Mouse (Mus musculus) brown adipose tissue, adult 24 weeks (tissue): ENCODE measurements around the gene Tssk6. TPM values are rescaled to one million over a fixed set of nuclear protein-coding genes. Genes with fewer than 3 reads are reported as not detected.

Experiments
- H3K27ac ChIP-seq: fragments of 200-500 bp; replicated peaks from 2 replicates; pipeline ENCODE4 v1.5.1; 2012; ENCODE audit warnings: low read depth, mild to moderate bottlenecking, low read length
- H3K4me1 ChIP-seq: fragments of 200-500 bp; 2 replicates; pipeline ENCODE4 v1.6.1; 2012; ENCODE audit warnings: low read length, mixed read lengths; ENCODE audit not compliant: control insufficient read depth, insufficient read depth, insufficient read length
- H3K4me3 ChIP-seq: fragments of 200-500 bp; 2 replicates; pipeline ENCODE4 v1.5.1; 2012; ENCODE audit warnings: low read depth, mild to moderate bottlenecking, low read length, moderate library complexity; ENCODE audit not compliant: insufficient read depth
- polyA plus RNA-seq: library from polyadenylated mRNA; stranded (reverse); fragments of >200 nt; gene quantifications from 2 replicates; pipeline ENCODE4 v1.2.4, GENCODE M21; 2012; ENCODE audit not compliant: missing spikeins, insufficient read depth, insufficient read length

The Tssk6 gene
- polyA plus RNA-seq, 1 experiment, result not detected

DNA sequence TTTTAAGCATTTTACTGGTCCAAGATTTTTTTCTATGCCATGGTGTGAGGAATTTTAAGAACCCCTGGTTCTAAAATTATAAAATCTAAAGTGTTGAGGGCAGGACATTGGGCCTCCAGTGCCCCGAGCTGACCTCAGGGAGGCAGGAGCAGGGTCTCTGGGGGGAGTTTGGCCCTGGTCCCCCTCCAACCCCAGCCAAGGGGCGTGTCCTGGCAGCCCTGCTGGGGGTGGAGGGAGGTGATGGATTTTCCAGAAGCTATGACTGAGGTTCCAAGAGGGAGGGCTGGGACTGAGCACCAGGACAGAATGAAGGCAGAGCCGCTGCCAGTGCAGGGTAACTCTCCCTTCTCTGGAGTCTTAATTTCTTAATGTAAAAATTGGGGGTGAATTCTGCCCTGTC lies 24.0 kb upstream of the Tssk6 start:
- Histone ChIP-seq H3K4me3 (no peak overlapping the region), H3K27ac (no peak overlapping the region), H3K4me1 (no peaks in the 10 kb centered on the region)

DNA sequence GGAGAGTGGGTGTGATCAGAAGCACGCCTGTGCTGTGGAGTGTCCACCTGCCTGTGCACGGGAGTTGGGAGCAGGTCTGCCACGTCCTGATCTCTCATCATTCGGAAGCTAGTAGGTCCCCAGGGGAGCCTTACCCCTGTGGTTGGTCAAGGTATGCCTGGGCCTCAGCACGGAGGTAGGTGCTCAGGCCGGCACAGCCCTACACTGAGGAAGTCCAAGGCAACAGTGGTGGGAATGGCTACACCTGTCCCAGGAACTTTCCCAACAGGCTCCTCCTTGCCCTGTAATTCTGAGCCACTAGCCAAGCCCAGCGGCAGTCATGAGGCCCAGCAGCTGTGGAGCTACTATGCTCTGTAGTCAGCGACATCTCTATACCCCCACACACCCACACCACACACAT lies 22.3 kb upstream of the Tssk6 start:
- no peak overlapping the region for H3K4me3 ChIP-seq
- H3K4me1 ChIP-seq, result no peaks in the 10 kb centered on the region
- no peak overlapping the region for H3K27ac ChIP-seq

DNA sequence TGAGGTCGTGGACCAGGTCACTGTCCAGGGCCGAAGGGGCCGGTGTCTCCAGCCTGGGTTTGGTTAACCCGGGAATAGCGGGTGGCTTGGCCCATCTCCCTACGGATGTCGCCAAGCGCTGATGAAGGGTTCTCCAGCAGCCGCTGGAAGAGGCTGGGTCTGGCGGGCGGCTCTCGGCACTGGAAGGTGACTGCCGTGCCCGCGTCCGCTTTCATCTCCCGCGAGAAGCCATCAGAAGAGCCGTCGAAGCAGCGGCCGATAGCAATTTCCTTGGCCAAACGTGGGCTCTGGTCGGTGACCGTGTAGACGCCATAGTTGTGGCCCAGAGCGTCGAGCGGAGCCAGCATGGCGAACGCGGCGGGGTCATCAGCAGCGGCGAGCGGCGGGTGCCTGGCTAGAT lies 21.1 kb upstream of the Tssk6 start:
- Histone ChIP-seq H3K4me1 (no peaks in the 10 kb centered on the region), H3K27ac (no peak overlapping the region), H3K4me3 (no peak overlapping the region)

DNA sequence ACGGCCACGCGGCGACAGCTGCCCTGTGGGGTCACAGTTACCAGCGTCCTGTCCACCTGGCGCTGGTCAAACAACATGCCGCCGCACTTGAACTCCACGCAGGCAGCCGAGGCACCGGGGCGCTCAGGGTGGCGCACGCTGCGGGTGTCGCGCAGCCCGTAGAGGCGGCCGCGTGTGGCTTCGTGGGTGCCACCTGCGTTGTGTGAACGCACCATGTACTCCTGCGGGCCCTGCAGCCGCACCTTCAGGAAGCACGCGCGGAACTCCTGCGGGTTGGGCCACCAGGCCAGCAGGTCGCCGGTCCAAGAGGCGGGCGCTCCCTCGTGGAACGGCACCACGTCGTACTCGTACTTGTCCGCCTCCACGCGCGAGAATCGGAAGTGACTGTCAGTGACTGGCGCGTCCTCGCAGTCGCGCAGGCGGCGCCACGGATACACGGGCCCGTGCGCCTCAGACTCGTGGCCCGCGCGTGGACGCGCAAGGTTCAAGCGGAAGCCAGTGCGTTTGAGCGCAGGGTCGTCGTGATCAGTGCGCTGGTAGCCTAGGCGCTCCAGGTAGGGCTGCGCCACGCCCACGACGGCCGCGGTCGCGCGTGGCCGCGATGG lies 20.6 kb upstream of the Tssk6 start:
- no peak overlapping the region for H3K27ac ChIP-seq
- peak overlapping the region; percentile 42 for H3K4me3 ChIP-seq
- no peaks in the 10 kb centered on the region for H3K4me1 ChIP-seq

DNA sequence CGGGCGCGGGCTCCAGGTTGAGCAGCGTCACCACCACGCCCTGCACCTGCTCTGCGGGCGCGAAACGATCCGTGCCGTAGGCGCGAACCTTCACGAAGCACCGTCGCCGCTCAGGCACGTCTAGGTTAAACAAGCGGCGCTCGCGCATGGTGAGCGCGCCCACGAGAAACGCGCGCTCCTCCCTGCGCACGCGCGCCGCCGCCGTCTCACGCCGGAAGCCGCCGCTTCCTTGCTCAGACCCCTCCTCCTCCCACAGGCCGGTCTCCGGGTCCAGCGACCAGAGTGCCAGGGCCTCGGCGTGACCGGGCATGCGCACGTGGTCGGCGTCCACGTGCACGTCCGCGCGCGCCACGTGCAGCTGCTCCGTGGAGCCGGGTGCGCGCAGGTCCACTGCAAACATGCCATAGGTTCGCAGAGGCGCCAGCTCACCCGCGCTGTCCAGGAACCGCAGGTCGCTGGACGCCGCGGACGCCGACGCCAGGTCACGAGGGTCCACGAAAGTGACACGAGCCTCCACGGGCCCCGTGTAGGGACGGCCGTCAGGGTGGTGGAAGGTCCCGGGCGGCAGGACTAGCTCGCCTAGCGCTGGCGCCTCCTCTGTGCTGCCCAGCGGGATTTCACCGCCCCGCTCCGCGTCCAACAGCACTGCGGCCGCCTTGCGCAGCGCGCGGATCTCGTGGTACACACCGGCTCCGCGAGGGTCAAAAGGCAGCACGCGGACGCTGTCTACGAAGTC lies 19.8 kb upstream of the Tssk6 start:
- H3K27ac ChIP-seq, result no peak overlapping the region
- peaks cover 3% of the 10 kb centered on the region; the same call in 1 of the 2 replicates for H3K4me1 ChIP-seq
- peak overlapping the region; percentile 42 for H3K4me3 ChIP-seq

DNA sequence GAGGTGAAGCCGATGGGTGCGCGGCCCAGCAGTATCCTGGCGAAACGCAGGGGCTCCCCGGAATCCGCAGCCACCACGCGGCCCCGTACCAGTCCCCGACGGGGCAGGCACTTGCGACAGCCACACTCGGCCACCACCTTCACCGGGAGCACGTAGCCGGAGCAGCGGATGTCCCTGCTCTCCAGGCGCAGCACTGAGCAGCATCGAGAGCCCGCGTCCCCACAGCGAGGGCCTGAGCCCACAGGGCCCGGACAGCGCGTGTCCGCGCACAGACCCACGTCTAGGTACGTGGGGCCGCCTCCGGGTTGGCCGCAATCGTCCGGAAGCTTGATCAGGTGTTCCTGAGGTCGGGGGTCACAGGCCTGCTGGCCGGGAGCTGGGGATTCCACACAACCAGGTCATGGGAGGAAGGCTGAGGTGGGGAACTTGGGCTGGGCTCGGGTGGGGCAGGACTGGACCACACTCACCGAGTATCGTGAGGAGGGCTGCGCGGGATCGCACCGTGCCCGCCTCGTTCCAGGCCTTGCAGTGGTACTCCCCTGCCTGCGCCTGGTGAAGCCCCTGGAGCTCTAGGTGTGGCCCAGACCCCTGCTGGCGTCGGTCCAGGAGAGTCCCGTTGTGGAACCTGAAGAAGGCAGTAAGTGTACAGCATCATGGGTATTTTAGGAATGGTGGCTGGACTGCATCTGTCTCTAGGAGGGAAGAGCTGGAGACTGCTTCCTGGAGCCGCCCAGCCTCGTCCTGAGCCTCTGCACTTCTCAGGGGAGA lies 19.0 kb upstream of the Tssk6 start:
- no peak overlapping the region for H3K4me3 ChIP-seq
- H3K27ac ChIP-seq, result no peak overlapping the region
- peaks cover 6% of the 10 kb centered on the region; the same call in 1 of the 2 replicates for H3K4me1 ChIP-seq

DNA sequence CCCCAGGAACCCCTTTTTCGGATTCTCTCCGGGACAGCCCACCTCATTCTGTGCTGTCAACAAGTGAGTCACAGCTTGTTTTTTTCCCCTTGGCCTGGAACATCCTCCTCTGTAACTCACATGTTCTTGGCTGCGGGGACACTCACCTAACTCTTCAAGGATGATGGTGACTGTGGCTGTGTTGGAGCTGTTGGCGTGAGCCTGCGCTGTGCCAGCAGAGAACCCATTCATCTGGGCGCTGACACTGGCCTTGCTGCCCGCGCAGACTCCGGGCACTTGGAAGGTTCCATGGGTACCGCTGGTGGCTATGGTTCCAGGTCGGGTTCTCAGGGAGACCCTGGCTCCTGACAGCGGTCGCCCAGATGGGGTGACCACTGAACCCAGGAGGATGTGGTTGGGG lies 17.8 kb upstream of the Tssk6 start:
- Histone ChIP-seq H3K4me1 (peaks cover 6% of the 10 kb centered on the region; the same call in 1 of the 2 replicates), H3K27ac (no peak overlapping the region), H3K4me3 (no peak overlapping the region)

DNA sequence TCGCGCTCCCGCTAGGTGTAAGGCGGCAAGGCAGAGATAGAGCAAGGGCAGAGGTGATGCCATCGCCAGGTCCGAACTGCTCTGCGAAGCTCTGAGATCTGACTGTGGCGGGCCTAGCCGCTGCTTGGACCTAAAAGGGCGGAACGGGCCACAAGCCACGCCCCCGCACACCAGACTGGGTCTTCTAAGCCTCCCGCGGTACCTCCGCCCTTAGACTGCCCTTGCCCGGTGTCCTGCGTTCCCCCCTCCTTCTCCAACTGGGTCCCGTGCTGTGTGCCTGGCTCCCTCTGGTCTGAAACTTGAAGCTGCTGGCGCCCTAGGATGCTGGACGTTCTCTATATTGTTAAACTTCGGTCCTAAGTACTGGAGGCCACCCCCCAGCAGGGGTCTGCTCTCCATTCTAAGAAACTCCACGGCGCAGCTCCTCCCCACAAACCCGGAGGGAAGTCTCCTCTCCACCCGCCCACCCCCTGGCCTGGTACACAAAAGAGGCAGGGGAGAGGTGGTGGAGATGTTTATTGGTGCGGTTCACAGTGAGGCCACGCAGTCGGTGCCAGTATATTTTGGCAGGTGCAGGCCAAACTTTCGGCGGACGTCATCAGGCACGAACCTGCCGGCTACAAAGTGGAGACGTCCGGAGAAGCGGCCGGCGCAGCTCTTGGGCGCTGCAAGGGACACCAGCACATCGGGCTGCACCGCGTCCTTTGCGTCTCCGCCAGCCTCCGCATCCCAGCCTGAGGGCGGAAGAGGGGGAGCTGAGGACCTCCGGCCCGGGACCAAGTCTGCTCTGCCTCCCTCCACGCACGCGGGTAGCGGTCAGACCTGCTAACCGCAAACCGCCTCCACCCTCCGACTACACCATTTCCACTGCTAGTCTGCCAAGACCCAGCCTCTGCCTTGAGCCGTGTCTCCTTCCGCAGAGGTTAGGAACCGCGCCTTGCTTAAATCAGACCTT lies 14.4 kb upstream of the Tssk6 start, which contains the start of gene Cilp2:
Gene Cilp2, minus strand, starts transcription at position 399 of the 955 bp plus-strand sequence.
- Histone ChIP-seq H3K4me3 (peak within 1 kb of the TSS; percentile 48), H3K4me1 (peaks cover 6% of the 10 kb centered on the region; the same call in 1 of the 2 replicates), H3K27ac (no peak within 1 kb of the TSS)

DNA sequence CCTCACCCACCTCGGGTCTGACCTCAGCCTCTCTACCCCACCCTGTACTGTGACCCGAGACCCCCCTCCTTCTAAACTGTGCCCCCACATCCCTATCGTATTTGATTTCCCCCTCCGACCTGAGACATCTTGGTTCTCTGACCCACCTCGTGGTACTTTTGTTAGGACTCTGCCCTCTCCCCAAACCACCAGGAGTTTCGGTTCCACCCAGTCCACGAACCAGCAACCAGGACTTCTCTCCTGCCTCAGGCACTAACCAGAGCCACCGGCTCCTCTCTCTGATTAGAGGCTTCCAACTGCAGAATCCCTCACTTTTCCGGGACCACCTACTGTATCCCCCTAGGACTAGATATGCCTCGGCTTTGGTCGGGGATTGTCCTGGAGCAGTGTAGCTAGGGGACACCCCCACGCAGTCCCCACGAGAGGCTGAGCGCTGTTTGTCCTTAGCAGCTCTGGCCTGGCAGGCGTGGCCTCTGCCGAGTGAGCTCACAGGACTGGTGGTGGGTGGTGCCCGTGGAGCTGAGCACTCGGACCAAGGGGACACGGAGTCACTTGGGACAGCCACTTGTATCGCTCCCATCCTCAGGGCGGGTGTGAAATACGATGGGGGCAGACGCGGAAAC lies 13.6 kb upstream of the Tssk6 start:
- no peak overlapping the region for H3K27ac ChIP-seq
- H3K4me1 ChIP-seq, result peaks cover 6% of the 10 kb centered on the region; the same call in 1 of the 2 replicates
- H3K4me3 ChIP-seq, result peak overlapping the region; percentile 48

DNA sequence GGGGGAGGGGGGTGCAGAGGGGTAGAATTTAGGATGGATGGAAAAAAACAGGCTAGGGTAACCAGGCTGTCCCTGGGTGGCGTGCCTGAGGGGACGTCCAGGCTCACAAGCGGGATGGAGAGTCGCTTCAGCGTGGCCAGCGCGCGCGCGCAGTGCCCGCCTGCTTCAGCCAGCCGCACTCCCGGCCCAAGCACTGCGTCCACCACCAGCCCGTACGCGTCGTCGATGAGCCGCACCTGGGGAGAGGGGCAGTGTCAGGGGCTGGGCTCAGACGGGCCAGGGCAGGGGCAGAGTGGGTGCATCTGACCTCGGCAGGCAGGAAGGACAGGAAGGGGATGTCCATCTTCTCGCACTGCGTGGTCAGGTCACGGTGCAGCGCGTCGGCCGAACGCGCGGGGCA lies 13.1 kb upstream of the Tssk6 start:
- peaks cover 6% of the 10 kb centered on the region; the same call in 1 of the 2 replicates for H3K4me1 ChIP-seq
- peak overlapping the region; percentile 48 for H3K4me3 ChIP-seq
- H3K27ac ChIP-seq, result no peak overlapping the region

DNA sequence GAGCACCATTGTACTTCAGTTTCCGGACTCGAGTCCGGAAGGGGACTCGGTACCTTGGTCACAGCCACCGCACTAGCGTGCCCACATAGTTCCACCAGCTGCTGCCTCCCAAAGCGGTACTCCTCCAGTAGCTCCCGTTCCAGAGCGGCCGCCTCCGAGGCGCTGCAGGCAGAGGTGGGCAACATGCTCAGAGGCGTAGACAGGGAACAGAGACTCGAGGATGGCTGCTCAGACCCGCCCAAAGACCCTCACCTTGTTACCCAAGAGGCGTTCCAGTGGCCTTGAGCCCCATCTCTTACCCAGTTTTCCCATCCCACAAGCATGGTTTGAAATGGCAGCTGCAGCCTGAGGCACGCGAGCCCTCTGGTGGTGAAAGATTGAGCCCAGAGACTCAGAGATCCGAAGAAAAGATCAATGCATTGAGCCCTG lies 11.2 kb upstream of the Tssk6 start:
- Histone ChIP-seq H3K27ac (no peak overlapping the region), H3K4me3 (no peak overlapping the region), H3K4me1 (peaks cover 6% of the 10 kb centered on the region; the same call in 1 of the 2 replicates)

DNA sequence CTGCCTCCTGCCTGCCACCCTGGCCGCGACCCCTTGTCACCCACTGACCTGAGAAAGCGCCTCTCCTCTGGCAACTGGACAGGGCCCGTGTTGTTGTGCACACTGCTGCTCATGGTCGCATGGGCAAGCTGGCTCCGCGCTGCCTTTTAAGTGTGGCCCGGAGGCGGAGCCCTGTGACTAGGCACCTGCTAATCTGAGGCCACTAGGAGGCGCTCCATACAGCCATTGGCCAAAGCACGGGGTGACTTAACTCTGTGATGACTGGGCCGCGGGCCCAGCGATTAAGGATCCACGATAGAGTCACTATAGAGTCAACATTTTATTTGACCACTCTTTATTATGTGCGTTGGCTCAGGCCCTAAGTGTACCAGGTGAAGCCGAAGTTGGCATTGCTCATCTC lies 8.1 kb upstream of the Tssk6 start:
- Histone ChIP-seq H3K27ac (no peak overlapping the region), H3K4me3 (no peak overlapping the region), H3K4me1 (no peaks in the 10 kb centered on the region; the same call in 1 of the 2 replicates)

DNA sequence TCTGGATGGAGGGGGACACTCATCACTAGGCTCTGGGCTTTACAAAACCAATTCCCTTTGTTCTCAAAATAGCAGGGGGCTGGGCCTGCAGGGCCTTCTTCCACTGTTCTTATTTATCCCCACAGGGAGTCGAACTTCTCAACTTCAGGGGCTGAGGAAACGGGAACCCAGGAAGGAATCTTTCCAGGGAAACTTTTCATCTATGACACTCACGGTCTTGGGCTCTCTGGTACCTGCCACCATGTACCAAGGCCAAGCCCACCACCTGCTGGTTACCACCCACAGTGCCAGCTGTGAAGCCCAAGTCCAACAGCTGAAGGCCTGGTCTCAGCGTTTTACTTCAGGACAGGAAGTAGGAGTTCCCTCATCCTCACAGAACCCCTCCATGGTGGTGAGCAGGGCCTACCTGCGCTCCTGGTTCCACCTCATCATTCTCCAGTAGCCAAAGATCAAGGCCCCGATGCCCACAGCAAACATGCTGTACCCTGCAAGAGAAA lies 7.1 kb upstream of the Tssk6 start:
- Histone ChIP-seq H3K27ac (no peak overlapping the region), H3K4me3 (no peak overlapping the region), H3K4me1 (no peaks in the 10 kb centered on the region; the same call in 1 of the 2 replicates)
